Mouse (Mus musculus) C2C12 (cell line): ENCODE results near the gene Ssc4d. TPM values are rescaled to one million over a fixed set of nuclear protein-coding genes. Genes with fewer than 3 reads are reported as not detected.

Experiments
- H3K27me3 ChIP-seq: one replicate; pipeline ENCODE4 v1.6.1; 2011; ENCODE audit not compliant: control insufficient read depth, insufficient read depth, insufficient read length
- H3K36me3 ChIP-seq: one replicate; pipeline ENCODE4 v1.6.1; 2011; ENCODE audit not compliant: control insufficient read depth, insufficient read depth
- H3K4me3 ChIP-seq: one replicate; pipeline ENCODE4 v1.5.1; 2011; ENCODE audit warnings: mild to moderate bottlenecking, control low read depth; ENCODE audit not compliant: poor library complexity, insufficient read depth, severe bottlenecking
- H3K79me2 ChIP-seq: one replicate; pipeline ENCODE4 v1.6.1; 2011; ENCODE audit not compliant: control insufficient read depth, insufficient read depth
- H3K79me3 ChIP-seq: one replicate; pipeline ENCODE4 v1.6.1; 2011; ENCODE audit warnings: low read depth, control low read depth
- H3ac ChIP-seq: one replicate; pipeline ENCODE3; 2011; ENCODE audit warnings: low read depth; ENCODE audit not compliant: control insufficient read depth, insufficient read length
- CEBPB ChIP-seq: IDR thresholded peaks from one replicate; pipeline ENCODE4 v1.6.1; 2011; ENCODE audit warnings: low read depth, mild to moderate bottlenecking, control low read depth, moderate library complexity
- CTCF ChIP-seq: IDR thresholded peaks from one replicate; pipeline ENCODE4 v1.5.1; 2011; ENCODE audit not compliant: control insufficient read depth, insufficient read depth, insufficient read length
- FOSL1 ChIP-seq: IDR thresholded peaks from one replicate; pipeline ENCODE4 v1.8.0; 2011; ENCODE audit warnings: mild to moderate bottlenecking, low read length; ENCODE audit not compliant: poor library complexity, insufficient read depth, severe bottlenecking
- MAX ChIP-seq: IDR thresholded peaks from one replicate; pipeline ENCODE4 v1.6.1; 2011; ENCODE audit warnings: mild to moderate bottlenecking, control low read depth
- MYOD1 ChIP-seq: IDR thresholded peaks from one replicate; pipeline ENCODE4 v1.6.1; 2011; ENCODE audit warnings: low read depth; ENCODE audit not compliant: control insufficient read depth, insufficient read length
- MYOG ChIP-seq: IDR thresholded peaks from one replicate; pipeline ENCODE4 v1.6.1; 2011; ENCODE audit not compliant: control insufficient read depth, insufficient read length; ENCODE audit errors: extremely low read depth
- USF1 ChIP-seq: IDR thresholded peaks from one replicate; pipeline ENCODE4 v1.6.1; 2011; ENCODE audit warnings: low read depth, mild to moderate bottlenecking, control low read depth, moderate library complexity
- polyA plus RNA-seq: library from polyadenylated mRNA; unstranded; fragments of >200 nt; fragmentation: generic; extraction: Trizol; gene quantifications from one replicate; pipeline ENCODE4 v1.2.1, GENCODE M21; 2012; ENCODE audit warnings: missing spikeins

The Ssc4d gene
- polyA plus RNA-seq, 1 experiment = 3.6 TPM

- Histone ChIP-seq H3K79me3 (no peaks in the 10 kb centered on the region), H3K36me3 (no peaks in the 10 kb centered on the region), H3ac (peak overlapping the region; percentile 90), H3K27me3 (no peaks in the 10 kb centered on the region), H3K79me2 (peaks cover 10% of the 10 kb centered on the region), H3K4me3 (peak overlapping the region; percentile 31)
- TF ChIP-seq MYOG (no peak), CTCF (no peak), USF1 (no peak), CEBPB (no peak), FOSL1 (no peak), MAX (no peak), MYOD1 (no peak)
Measured at GRCm38 (mm10) chr5:135963280-135963627, 11.1 kb downstream of the Ssc4d start.

GRCm38 (mm10) chr5:135962492-135963279 is 11.6 kb downstream of the Ssc4d start:
- Histone ChIP-seq H3K79me3 (no peaks in the 10 kb centered on the region), H3K27me3 (no peaks in the 10 kb centered on the region), H3K36me3 (no peaks in the 10 kb centered on the region), H3K79me2 (peaks cover 10% of the 10 kb centered on the region), H3K4me3 (peak overlapping the region; percentile 31), H3ac (peak overlapping the region; percentile 90)
- no peak for TF ChIP-seq CEBPB
- no peak for TF ChIP-seq FOSL1
- TF ChIP-seq MYOD1 = no peak
- TF ChIP-seq CTCF = peak; percentile 58
- peak; percentile 11 for TF ChIP-seq MAX
- TF ChIP-seq USF1 = no peak
- TF ChIP-seq MYOG = no peak

GRCm38 (mm10) chr5:135962125-135962491 is 12.2 kb downstream of the Ssc4d start:
- Histone ChIP-seq H3K4me3 (peak overlapping the region; percentile 31), H3K27me3 (no peaks in the 10 kb centered on the region), H3ac (peak overlapping the region; percentile 55), H3K79me3 (no peaks in the 10 kb centered on the region), H3K36me3 (no peaks in the 10 kb centered on the region), H3K79me2 (peaks cover 10% of the 10 kb centered on the region)
- TF ChIP-seq MYOD1 (no peak), MYOG (no peak), FOSL1 (no peak), CTCF (no peak), USF1 (no peak), CEBPB (no peak), MAX (no peak)

- no peaks in the 10 kb centered on the region for H3K27me3 ChIP-seq
- H3ac ChIP-seq = no peak overlapping the region
- peaks cover 10% of the 10 kb centered on the region for H3K79me2 ChIP-seq
- no peak for TF ChIP-seq FOSL1
- no peak for TF ChIP-seq MAX
- no peak for TF ChIP-seq CTCF
- no peak for TF ChIP-seq CEBPB
- no peak for TF ChIP-seq MYOD1
- no peak for TF ChIP-seq USF1
- no peak for TF ChIP-seq MYOG
- peak overlapping the region; percentile 31 for H3K4me3 ChIP-seq
- no peaks in the 10 kb centered on the region for H3K79me3 ChIP-seq
- H3K36me3 ChIP-seq = no peaks in the 10 kb centered on the region
Measured at GRCm38 (mm10) chr5:135960909-135961635, 13.3 kb downstream of the Ssc4d start.

- TF ChIP-seq CTCF (no peak), CEBPB (no peak), USF1 (no peak), MYOD1 (no peak), FOSL1 (no peak), MYOG (no peak), MAX (no peak)
- Histone ChIP-seq H3K79me3 (no peaks in the 10 kb centered on the region), H3ac (no peak overlapping the region), H3K79me2 (peaks cover 10% of the 10 kb centered on the region), H3K4me3 (no peak overlapping the region), H3K36me3 (no peaks in the 10 kb centered on the region), H3K27me3 (no peaks in the 10 kb centered on the region)
Measured at GRCm38 (mm10) chr5:135959911-135960310, 14.4 kb downstream of the Ssc4d start.

GRCm38 (mm10) chr5:135958367-135958766 is 16.0 kb downstream of the Ssc4d start:
- Histone ChIP-seq H3K36me3 (no peaks in the 10 kb centered on the region), H3K4me3 (no peak overlapping the region), H3K27me3 (no peaks in the 10 kb centered on the region), H3ac (no peak overlapping the region), H3K79me3 (no peaks in the 10 kb centered on the region), H3K79me2 (peaks cover 10% of the 10 kb centered on the region)
- no peak for TF ChIP-seq CEBPB
- no peak for TF ChIP-seq CTCF
- no peak for TF ChIP-seq MYOD1
- TF ChIP-seq FOSL1 = no peak
- no peak for TF ChIP-seq MAX
- no peak for TF ChIP-seq MYOG
- no peak for TF ChIP-seq USF1
